Mouse (Mus musculus): ENCODE results near the gene Fancc.
"Not testable (repeated sequence)": the region's sequence is repeated elsewhere in the genome, so short reads cannot be mapped to it uniquely, and the experiment has no call there.

The Fancc gene

DNA sequence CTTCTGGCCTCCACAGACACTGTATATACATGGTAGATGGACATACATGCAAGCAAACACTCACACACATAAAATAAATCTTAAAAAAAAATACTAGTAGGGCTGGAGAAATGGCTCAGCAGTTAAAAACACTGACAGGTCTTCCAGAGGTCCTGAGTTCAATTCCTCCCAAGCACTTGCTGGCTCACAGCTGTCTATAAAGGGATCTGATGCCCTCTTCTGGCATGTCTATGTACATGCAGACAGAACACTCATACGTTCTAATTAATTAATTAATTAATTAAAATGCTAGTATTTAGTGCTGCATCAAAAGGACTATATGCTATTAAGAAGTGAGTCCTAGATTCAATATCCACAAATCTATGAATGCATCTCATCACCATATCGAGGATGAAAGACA, 78.9 kb downstream of the Fancc start:
- no peak for DNase-seq (ENCODE audit: low spot score)

DNA sequence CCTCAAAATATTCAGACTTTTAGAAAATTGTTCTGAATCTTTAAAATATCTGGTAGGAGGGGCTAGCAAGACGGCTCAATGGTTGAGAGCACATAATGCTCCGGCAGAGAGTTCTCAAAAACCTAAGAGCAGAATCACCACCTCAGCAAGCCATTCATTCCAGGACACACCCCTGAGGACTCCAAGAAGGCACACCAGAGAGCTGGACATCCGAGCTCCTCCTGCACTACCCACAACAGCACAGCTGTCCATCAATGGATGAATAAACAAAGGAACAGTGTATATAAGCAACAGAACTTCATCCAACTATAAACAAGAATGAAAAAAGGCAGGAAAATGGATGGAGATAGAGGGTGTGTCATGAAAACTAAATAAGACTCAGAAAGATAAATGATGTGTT, 80.3 kb downstream of the Fancc start:
- DNase-seq (ENCODE audit: low spot score): no peak

DNA sequence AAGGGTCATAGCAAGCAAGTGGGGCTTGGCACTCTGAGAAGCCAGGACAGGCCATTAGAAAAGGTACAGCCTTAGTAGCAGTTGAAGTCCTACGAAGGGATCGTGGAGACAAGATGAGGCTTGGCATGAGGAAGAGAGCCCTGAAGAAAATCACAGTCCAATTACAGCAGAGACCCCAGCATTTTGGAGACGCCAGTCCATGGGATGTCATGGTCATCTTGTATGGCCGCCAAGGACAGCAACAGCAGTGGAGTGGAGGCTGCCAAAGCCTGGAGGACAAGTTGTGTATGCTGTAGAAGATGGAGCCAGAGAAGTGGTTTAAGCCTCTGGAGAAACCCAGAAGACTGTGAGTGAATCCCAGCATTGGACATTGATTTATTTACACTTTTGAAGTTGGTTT, 84.4 kb downstream of the Fancc start:
- no peak for DNase-seq (ENCODE audit: low spot score)

DNA sequence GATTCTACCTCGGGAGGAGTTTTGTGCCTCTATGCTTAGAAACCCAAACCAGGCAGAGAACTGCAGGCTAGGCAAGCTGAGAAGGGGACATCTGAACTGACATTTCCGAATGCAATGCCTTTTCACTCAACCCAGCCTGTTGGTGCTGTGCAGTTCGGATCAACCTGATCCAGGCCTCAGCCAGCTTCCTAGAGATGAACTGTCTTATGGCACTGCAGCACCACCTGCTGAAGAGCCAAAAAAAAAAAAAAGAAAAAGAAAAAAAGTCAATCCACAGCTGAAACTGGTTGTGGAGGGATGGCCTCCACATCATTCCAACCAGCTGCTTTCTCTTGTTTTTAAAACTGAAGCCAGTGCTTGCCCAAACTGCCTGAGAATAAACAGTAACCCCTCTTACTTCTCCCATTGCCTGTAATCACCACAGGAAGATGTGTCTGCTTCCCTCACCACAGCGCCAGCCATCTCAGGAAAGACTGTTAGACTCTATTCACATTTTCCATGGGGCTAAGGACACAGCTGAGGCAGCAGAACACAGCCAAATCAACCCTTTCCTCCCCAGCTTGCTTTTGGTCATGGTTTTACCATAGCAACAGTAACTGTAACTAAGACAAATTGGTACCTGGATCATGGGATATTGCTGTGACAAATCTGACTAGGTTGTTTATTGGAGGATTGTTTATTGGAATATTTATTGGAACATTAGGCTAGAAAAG, 85.6 kb downstream of the Fancc start:
- no peak for DNase-seq (ENCODE audit: low spot score)

DNA sequence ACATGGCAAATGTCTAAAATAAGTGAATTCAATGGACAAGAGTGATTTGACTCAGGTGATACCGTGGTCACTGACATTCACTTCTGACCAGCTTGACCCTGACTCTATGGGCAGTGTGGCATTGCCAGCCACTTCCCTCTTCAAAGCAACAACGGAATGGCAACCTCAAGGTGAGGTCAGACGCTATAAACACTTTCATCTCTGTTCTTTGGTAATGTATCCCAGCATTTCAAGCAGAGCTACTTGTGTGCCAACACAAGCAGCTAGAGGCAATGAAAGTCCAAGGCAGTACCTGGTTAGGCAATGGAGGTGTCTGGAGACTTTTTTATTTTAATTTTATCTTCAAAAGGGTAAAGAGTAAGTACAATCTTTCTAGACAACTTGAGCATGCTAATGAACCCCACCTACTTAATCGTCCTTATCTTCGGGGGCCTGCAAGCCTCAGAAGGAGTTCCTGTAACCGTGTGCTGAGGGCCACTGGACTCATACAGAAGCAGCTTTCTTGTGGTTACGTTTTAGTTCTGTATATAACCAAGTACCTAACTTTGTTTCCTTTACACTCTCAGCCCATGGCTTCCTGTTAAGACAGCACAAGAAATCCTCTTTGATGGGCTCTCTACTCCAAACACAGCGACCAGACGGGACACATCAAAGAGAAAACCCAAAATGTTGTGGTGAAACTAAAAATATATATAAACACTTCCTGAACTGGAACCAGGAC, 86.3 kb downstream of the Fancc start:
- no peak for DNase-seq (ENCODE audit: low spot score)

DNA sequence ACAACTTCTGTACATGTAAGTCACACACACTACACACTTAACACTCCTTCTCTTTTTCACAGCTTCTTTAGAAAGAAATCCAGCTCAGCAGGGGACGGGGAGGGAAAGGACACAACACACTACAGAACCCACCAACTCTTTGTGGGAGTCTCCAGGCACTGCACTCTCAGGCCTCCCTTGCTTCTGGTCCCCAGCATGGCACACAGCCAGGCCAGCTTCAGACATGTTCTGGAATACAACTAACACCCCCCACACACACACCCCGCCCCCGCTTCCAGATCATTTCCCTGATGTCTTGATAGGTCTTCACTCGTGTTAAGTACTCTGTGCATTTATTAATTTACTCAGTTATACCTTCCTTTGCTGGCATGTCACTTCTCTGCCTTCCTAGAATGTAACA, 91.9 kb downstream of the Fancc start:
- no peak for DNase-seq (ENCODE audit: low spot score)

DNA sequence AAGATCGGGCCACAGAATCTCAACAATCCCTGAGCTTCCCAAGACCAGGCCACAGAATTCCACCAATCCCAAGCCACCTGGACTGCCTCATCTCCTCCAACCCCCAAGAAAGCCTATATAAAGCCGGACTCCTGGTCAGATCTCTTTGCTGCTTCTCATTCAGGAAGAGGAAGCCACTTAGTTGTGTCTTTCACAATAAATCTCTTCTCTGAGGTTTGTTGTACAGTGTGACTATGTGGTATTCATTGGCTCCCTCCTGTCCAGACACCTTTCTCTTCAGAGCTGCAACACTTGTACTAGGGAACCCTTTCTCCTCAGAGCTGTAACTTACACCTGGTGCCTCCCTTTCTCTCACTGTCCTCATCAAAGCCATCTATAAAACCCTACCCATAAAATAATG, 92.4 kb downstream of the Fancc start:
- no peak for DNase-seq (ENCODE audit: low spot score)

DNA sequence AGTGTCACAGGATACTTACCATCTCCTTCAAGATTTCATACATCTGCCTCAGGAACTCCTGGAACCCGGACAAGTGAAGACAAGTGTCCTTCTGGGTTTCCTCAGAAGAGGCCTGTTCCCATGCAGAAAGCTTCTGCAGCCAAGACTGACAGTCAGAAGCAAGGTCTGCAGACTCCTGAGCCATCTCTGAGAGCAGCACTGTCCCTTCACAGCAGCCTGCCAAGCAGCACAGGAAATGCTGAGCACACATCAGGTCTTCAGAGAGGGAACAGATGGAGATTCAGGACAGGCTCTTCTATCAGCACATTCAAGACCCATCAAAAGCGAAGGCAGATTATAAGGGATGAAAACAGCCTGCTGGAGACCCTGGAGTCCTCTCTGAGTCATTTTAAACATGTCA, 94.3 kb downstream of the Fancc start:
- no peak for DNase-seq (ENCODE audit: low spot score)

DNA sequence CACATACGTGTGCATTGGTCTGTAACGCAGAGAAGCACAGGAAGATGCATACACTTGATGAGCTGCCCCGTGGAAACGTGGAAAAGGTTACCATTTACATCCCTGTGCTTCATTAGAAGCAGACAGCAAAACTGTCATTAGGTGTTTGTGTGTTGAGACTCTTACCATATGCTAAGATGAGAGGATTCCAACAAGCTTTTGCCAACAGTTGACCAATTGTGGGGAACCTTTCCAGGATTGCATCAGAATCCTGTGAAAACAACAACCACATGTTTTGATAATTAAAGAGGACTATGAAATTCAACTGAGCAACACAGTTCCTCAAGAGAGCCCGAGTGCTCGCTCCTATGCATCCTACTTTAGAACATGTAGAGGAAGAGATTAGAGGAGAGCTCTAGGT, 97.0 kb downstream of the Fancc start:
- no peak for DNase-seq (ENCODE audit: low spot score)

DNA sequence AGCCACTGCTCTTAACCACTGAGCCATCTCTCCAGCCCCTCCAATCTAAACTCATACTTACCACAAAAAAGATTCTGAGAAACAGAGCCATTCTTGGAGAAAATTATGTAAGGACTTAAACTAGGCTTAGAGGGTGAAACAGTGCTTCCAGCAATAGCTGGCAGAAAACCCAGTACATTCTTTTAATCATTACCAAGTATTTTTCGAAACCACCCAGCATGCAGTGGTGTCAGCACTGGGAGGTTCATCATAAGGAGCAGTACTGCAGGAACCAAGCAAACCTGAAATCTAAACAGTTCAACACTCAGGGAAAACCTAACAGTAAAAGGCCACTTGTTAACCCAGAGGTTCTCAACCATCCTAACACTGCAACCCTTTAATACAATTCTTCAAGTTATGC, 99.7 kb downstream of the Fancc start:
- no peak for DNase-seq (ENCODE audit: low spot score)

DNA sequence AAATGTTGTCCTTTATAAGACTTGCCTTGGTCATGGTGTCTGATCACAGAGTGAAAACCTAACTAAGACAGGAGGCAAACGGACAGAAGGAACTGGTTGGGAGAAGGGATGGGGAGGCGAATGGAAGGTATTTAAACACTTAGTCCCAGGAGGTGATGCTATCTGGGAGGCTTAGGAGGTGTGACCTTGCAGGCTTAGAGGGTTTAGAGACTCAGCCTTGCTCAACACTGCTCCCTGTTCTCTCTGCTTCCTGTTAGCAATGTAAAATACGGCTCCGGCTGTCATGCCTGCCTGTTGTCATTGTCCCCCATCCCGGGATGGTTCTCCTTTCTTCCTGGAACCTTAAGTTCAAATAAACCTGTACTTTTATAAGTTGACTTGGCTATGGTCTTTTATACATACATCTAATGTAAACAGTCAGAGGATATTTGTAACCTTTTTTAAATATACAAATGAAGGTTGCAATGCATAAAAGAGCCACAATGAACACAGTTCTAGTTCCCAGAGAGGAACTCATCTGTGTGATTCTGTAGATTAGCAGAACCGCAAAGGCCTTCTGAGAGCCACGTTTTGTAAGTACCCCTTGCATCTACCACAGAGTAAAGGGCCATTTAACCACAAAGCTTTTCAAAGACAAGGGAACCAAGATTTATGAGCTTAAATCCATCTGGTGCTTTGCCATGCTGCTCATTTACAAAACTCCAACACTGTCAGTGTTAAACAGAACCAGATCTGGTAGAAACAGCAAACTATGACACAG, 102.6 kb downstream of the Fancc start:
- no peak for DNase-seq (ENCODE audit: low spot score)

DNA sequence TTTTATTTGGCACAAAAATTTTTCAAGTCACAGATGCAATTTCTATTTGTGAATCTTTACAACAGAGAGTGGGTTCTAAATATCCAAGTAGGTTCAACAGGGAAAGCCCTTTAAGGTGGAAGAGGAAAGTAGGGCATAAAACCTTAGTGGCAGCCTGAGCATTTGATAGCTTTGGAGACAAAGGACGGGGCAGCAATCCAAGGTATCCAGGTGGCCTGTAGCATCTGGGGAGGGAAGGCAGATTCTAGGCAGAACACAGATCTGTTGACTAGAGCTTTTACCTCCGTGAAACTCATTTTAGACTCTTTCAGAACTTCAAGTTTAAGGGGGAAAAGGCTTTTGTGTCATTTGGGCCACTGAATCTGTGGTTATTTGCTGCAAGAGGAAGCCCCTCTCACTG, 111.8 kb downstream of the Fancc start:
- no peak for DNase-seq (ENCODE audit: low spot score)

DNA sequence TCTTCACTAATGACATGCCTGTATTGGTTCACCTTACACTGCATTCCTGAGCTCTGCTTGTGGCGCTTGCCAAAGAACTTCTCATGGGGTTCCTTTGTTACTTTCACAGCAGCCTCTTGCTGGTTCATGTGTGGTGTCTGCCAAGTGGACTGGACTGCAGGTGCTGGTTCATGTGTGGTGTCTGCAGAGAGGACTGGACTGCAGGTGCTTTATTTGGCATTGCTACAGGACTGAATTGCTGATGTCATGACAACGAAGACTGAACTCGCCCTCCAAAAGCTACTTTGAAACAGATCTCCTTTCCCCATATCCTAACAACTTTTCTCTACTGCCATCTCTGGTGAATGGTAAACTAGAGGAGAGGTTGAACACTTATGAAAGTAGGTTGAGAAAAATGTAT, 112.3 kb downstream of the Fancc start:
- no peak for DNase-seq (ENCODE audit: low spot score)

DNA sequence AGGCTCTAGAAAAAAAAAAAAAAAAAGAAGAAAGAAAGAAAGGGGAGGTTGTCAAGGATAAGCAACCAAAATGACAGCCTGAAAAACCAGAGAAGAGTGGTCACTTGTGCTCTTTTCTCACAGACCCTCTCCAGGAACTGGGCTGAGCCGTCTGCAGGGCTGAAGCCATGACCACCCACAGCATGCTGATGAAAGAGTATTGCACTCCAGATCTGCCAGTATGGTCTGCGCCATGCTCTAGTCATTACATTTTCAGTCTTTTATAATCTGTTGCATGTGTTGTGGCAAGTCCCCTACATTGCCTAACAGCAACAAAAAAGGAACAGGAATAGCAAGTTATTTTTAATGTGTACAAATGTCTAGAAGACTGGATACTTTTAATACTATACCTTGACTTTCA, 114.9 kb downstream of the Fancc start:
- no peak for DNase-seq (ENCODE audit: low spot score)

DNA sequence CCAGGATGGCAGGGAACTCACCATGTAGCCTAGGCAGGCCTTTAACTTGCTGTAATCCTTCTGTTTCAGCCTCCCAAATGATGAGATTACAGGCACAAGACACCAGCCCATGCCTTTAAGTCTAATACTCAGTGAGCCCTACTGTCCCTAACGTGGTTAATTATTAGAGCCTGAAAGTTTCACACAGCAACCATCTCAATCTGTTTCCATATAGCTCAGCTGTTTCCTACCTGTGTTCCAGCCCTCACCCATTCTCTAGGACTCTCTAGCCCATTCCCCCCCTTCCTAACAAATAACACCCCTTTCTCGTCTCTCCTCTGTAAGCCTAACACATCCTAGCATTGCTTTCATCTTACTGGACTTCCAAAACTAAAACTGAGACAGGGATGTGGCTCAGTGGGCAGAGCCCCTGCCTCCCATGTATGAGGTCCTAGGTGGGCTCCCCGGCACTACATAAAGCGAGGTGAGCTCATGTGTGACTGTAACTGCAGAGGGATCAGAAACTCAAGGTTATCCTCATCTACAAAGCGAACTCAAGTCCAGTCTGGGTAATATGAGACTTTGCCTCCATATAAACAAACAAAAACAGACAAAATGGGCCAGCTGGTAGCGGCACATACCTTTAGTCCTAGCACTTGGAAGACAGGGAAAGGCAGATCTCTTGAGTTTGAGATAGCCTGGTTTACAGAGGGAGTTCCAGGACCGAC, 123.5 kb downstream of the Fancc start:
- DNase-seq (ENCODE audit: low spot score): no peak

DNA sequence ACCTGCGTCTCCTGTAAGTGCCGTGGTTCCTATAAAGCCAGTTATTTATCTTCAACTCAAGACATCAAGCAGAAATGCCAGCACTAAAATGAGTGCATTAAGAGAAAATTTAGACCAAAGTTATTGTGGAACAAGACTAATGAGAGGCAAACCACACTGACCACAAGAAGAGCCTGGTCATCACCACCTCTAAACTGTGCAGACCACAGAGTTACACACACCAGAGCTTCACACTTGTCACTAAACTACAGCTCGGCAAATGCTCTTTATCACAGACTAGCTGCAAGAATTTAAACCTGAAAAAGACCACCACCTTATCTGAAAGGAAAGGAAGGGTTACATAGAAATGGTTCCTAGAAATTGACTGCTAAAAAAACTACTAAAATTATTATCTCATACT, 135.3 kb downstream of the Fancc start:
- DNase-seq (ENCODE audit: low spot score): no peak

DNA sequence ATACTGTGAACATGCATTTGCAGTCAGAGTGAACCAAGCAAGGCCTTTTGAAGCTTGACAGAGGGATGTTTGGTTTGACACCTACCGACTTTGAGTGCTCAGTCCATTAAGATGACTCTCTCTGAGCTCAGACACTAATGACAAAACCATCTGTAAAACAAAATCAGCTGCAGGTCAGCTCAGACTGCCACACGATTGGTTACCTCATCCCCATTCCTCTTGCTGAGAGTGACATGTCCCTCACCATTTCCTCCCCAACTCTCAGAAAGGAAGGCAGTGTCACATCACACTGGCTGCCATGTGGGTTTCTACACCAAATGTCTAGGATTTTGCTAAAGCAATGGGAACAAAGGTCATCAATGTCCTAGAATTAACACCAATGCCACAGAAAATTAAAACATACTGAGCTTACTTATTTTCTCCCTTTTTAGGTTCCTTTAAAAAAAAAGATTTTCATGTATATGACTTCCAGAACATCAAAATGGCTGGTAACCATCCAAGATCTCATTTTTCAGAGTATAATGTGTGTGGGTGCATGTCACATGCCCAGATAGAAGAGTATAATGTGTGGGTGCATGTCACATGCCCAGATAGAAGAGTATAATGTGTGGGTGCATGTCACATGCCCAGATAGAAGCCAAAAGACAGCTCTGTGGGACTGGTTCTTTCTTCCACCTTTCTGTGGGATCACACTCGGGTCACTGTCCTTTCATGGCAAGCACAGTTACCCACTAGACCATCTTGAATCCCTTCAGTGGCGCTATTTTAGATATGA, 136.8 kb downstream of the Fancc start:
- DNase-seq (ENCODE audit: low spot score): no peak

DNA sequence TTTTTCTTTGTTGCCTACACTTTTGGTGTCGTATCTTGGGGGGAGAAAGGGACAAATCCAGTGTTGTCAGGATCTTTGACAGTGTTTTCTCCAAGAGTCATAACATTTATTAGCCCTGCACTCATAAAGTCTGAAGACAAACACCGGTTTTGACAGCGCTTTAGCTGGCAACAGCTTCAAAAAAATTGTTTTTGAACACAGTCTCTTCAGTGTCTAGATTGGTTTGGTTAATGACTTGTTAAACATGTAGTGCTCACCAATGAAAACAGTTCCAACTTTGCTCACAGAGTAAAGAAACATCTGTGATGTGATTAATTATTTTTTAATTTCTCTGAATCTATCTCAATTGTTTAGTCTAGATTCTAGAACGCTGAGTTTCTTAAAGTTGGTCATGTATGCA, 137.7 kb downstream of the Fancc start:
- no peak for DNase-seq (ENCODE audit: low spot score)

DNA sequence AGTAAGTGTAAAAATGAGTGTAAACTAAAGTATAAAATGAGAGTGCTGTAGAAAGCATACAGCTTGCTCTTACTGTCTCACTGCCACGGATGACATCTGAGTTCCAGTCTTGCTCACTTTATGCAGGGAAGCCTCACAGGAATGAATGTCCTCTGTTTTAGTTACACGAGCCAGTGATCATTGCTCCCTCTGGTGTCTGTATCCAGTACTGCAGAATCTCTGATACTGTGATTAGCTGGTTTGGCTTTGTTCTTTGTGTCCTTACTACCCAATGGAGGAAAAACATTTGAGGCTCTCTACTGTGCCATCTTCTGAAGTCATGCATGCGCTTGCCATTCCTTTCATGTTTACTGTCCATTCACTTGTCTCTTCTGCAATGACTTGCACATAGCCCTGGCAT, 140.5 kb downstream of the Fancc start:
- no peak for DNase-seq (ENCODE audit: low spot score)

DNA sequence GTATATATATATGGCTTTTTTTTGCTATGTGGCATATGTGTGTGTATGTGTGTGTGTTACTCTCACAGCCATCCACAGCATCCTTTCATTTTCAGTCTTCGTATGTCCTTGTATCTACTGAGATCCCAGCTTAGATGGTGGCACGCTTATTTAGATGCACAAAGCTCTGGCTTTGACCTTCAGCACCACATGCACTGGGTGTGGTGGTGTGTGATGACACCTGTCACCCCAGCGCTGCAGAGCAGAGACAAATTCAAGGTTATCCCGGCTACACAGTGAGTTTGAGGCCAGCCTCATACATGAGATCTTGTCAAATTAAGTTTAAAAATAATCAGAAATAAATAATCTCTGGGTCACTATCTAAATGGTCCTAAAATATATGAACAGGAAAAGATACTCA, 141.0 kb downstream of the Fancc start:
- no peak for DNase-seq (ENCODE audit: low spot score)

DNA sequence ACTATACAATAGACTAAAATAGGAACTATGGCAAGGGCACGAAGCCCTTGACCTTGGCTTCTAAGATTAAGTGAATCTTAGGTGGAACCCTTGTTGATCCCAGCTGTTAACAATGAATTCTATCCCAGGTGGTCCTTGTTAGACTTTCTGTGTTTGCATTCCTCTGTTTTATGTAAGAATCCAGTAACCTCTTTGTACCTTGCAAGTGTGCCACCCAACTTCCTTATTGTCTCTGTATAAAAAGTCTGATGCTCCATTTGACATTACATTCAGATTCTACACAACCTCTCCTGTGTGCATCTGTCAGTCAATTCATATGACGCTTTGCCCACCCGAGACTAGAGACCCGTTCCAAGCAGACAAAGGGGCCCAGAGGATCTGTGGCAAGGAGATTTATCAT, 143.8 kb downstream of the Fancc start:
- DNase-seq (ENCODE audit: low spot score): not testable (repeated sequence)

DNA sequence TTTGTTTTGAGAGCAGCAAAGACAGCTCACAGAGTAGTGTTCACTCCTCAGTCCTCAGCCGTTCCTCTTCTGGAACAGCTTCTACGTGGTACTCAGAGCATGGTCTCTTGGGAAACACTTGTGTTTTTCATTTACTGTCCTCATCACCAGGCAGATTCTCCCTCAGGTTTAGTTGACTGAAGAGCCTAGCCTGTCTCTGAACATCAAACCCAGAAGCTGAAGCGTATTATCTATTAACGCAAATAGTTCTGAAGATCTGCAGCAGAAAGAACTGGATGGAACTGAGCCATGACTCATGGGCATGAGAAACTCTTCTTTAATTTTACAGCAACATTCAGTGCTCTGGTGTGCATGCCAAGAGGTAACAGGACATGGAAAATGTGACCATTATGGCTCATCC, 147.0 kb downstream of the Fancc start:
- no peak for DNase-seq (ENCODE audit: low spot score)
